Mouse (Mus musculus): Measurements from ENCODE around the gene Ltb. TPM values are rescaled to one million over a fixed set of nuclear protein-coding genes. Genes with fewer than 3 reads are reported as not detected.

Gene Ltb
- total RNA-seq, 2 experiments from 2014 or later = 0.77 to 1.4 TPM

DNA sequence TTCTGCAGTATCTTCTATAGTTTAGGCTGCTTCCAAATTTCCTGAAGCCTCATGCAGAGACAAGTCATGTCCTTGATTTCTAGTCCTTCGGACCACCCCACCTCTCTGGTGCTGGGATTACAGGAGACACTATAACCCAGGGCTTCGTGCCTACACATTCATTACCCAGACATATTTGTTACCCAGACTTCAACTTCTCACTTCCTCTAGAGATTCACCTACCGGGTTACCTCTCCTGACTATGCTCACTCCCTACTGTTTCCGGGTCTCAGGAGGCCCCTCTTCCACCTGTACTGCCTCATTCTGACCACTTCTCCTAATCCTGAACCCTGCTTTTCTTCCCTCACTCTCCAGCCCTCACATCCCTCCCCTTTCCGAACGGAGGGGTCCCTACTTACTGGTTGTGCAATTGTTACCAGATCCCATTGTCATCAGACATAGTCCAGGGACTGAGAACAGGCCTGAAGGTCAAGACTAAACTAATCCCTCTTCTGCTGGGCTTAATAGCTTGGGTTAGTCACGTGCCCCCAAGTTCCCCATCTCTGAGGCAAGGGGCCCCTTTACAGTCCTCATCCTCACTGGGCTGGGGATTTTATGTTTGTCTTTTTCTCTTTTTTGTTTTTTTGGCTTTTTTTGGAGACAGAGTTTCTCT lies 6.2 kb upstream of the Ltb start, which contains the start of gene Lst1:
TSS of gene Lst1 (minus strand) at position 481 of the 652 bp plus-strand sequence.
- no peak for DNase-seq (ENCODE audit: extremely low spot score in 1 of 2, low spot score in 2 of 2)
- intact Hi-C loops (cut with DNase I) = no loop called here

- intact Hi-C loops (cut with DNase I) = no loop called here
- DNase-seq (ENCODE audit: extremely low spot score in 1 of 2, low spot score in 2 of 2) = no peak
These were observed 5.1 kb upstream of the Ltb start for GRCm38 (mm10) chr17:35189186-35189585.

- intact Hi-C loops (cut with DNase I) = no loop called here
- DNase-seq (ENCODE audit: extremely low spot score in 1 of 2, low spot score in 2 of 2) = no peak
These were observed 4.1 kb upstream of the Ltb start for GRCm38 (mm10) chr17:35190096-35190495.

- no peak for DNase-seq (ENCODE audit: extremely low spot score in 1 of 2, low spot score in 2 of 2)
These were observed 2.5 kb upstream of the Ltb start for GRCm38 (mm10) chr17:35191723-35192122.

DNA sequence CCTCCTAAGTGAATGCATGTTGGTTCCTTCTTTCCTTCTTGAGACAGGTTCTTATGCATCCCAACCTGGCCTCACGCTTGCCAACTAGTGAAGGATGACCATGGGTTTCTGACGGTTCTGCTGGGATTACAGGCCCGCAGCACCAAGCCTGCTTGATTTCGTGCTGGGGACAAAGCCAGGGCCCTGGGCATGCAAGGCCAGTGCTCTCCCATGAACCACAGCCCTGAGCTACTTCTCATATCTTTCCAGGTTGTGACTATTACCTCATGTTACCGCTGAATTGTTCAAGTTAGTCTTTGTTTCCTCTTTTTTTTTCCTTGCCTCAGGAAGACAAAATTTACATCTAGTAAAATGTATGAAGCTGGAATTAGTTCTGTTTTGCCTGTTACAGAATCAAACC lies 1.3 kb upstream of the Ltb start:
- DNase-seq (ENCODE audit: extremely low spot score in 1 of 2, low spot score in 2 of 2) = no peak
- intact Hi-C loops (cut with DNase I) = no loop called here

More at GRCm38 (mm10) chr17:35191723-35192122, 2.5 kb upstream of the Ltb start:
- intact Hi-C loops (cut with DNase I) = no loop called here

DNA sequence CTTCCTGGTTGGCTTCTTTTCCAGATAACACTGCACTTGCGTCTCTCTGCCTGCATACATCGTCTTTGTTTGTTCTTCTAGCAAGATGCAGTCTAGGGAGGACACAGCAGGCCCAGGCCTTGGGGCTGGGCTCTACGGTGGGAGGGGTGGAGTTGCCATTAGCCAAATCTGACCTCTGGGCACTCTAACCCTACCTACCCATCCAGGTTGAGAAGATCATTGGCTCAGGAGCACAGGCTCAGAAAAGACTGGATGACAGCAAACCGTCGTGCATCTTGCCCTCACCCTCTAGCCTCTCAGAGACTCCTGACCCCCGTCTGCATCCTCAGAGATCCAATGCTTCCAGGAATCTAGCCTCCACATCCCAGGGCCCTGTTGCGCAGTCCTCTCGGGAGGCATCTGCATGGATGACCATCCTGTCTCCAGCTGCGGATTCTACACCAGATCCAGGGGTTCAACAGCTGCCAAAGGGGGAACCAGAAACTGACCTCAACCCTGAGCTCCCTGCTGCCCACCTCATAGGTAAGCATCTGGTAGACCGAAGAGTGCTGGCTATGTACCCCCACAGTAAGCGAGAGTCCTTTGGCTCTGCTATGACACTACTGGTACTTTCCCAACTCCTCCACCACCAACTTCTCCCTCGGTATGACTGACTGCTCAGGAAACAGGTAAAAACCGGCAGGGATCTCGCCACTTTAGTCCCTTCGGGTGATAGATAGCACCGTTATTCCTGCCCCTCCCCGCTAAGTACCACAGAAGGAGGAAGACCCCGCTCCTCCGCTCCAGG lies 798 bp downstream of the Ltb start:
- intact Hi-C loops (cut with DNase I) = no loop called here
- no peak for DNase-seq (ENCODE audit: extremely low spot score in 1 of 2, low spot score in 2 of 2)

DNA sequence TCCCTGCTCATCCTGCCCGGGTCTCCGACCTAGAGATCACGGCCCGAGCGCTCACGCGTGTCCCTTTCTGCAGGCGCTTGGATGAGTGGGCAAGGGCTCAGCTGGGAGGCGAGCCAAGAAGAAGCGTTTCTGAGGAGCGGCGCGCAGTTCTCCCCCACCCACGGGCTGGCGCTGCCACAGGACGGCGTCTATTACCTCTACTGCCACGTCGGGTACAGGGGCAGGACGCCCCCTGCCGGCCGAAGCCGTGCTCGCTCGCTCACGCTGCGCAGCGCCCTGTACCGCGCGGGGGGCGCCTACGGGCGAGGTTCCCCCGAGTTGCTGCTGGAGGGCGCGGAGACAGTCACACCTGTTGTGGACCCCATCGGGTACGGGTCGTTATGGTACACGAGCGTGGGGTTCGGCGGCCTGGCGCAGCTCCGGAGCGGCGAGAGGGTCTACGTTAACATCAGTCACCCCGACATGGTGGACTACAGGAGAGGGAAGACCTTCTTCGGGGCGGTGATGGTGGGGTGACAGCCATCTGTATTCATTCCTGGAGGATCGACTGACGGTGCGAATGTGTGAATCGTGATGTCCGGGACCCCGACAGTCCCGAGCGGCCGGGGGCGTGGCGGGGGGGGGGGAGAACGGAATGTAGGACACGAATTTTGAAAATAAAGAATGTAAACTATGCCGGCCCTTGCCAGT lies 1.5 kb downstream of the Ltb start:
- intact Hi-C loops (cut with DNase I) = no loop called here
- peak; percentile 70 to 90 for DNase-seq (ENCODE audit: extremely low spot score in 1 of 2, low spot score in 2 of 2)

- intact Hi-C loops (cut with DNase I) = no loop called here
- DNase-seq (ENCODE audit: extremely low spot score in 1 of 2, low spot score in 2 of 2) = no peak
These were observed 2.0 kb downstream of the Ltb start for GRCm38 (mm10) chr17:35196321-35196641.

DNA sequence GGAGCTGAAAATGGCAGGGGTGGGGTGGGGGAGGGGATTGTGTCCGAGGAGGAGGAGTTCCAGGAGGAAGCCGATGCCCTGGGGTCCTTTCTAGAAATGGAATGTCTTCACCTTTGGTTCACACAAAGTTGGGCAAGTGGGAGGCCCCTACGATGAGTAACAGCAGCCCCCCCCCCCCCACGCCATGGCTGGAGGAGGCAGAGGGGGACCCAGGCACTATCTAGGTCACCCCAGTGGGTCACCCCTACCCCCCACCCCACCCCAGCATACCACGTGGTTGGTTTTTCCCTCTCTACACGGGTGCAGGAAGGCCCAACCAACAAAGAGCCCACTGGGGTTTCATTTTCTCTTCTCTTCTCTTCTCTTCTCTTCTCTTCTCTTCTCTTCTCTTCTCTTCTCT lies 2.9 kb downstream of the Ltb start:
- DNase-seq (ENCODE audit: extremely low spot score in 1 of 2, low spot score in 2 of 2) = no peak
- intact Hi-C loops (cut with DNase I) = no loop called here

- no peak for DNase-seq (ENCODE audit: extremely low spot score in 1 of 2, low spot score in 2 of 2)
- intact Hi-C loops (cut with DNase I) = no loop called here
These were observed 3.8 kb downstream of the Ltb start for GRCm38 (mm10) chr17:35198029-35198428.

DNA sequence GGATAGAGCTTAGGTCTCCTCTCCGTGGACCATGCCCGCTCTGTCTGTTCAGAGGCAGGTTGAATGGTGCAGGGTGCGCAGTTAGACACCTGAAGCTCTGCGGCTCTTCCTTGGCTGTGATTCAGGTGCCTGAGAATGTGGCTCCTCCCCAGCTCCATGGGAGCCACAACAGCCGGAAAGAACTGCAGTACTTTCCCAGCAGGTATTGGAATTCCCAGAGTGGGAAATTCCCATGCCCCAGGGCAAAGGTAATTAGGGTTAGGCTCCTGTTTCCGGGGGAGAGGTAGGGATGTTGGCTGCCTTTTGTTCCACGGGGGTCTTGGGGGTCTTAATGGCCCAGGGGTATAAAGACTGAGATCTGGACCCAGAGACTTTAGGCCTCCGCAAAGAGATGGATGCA lies 4.7 kb downstream of the Ltb start:
- intact Hi-C loops (cut with DNase I) = no loop called here
- DNase-seq (ENCODE audit: extremely low spot score in 1 of 2, low spot score in 2 of 2) = no peak

DNA sequence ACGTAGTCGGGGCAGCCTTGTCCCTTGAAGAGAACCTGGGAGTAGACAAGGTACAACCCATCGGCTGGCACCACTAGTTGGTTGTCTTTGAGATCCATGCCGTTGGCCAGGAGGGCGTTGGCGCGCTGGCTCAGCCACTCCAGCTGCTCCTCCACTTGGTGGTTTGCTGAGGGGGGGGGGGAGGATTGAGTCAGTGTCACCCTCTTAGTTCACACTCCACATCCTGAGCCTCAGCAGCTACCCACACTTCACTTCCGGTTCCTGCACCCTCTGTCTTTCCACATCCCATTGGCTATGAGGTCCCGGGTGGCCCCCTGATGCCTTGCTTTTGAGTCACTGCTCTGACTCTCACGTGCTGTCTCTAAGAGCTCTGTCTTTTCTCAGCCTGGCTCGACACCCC lies 6.2 kb downstream of the Ltb start:
- no peak for DNase-seq (ENCODE audit: extremely low spot score in 1 of 2, low spot score in 2 of 2)
- intact Hi-C loops (cut with DNase I) = no loop called here

DNA sequence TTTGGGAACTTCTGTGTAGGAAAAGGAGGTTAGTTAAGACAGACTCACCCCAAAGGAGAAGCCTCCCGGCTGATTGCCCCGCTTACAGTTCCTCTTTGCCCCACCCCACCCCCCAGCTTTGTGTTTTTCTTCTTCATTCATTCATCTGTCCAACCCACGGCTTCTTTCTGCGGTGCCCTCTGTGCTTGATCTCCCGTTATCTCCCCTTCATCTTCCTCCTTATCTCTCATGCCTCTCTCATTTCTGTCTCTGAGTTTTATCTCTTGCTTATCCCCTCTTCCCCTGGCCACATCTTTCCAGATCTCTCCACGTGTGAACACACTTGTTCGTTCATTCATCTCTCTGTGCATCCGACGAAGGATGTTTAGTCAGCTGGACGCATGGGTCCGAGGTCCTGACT lies 6.9 kb downstream of the Ltb start:
- intact Hi-C loops (cut with DNase I) = no loop called here
- DNase-seq (ENCODE audit: extremely low spot score in 1 of 2, low spot score in 2 of 2) = no peak

GRCm38 (mm10) chr17:35201787-35202186 lies 7.5 kb downstream of the Ltb start, which contains the start of gene Tnf:
Tnf (minus strand) TSS chr17:35202007.
- intact Hi-C loops (cut with DNase I) = no loop called here
- peak in 1 of 2 experiments; percentile 58 for DNase-seq (ENCODE audit: extremely low spot score in 1 of 2, low spot score in 2 of 2)

DNA sequence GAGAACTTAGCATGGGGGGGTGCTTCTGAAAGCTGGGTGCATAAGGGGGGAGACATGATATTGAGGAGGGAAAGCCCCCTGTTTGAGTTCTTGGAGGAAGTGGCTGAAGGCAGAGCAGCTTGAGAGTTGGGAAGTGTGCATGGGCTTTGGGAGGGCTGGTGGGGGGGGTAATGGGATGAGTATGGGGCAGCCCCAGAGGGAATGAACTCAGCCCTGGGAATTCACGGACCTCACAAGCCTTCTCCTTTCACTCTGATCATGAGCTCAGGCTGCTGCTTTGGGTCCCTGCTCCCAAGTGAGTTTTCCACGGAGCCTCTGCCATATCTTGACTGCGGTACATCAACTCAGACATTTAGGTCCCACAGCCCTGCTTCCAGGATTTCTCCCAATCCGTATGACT lies 8.2 kb downstream of the Ltb start:
- DNase-seq (ENCODE audit: extremely low spot score in 1 of 2, low spot score in 2 of 2) = no peak
- intact Hi-C loops (cut with DNase I) = no loop called here

GRCm38 (mm10) chr17:35204494-35205379 lies 10.5 kb downstream of the Ltb start, which contains the start of gene Lta:
Lta (minus strand) TSS chr17:35205351.
- intact Hi-C loops (cut with DNase I) = no loop called here

DNA sequence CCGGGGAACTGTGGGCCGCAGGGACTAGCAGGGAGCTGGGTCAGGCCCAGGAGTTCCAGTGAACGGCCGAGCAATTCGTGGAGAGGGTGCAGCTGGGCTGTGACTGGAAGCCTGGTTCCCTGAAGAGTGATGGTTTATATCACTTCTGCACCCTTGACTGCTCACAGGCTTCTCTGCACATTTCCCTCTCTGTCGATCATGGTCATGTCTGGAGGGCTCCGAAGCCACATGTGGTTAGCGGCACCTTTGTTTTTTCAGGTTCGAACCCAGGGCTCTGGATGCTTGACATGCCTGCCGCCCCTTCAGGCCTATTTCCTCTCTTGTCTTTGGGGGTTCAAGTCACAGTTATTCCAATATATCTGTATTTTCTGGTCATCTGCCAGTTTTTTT lies 11.1 kb downstream of the Ltb start:
- no peak for DNase-seq (ENCODE audit: extremely low spot score in 1 of 2, low spot score in 2 of 2)
- intact Hi-C loops (cut with DNase I) = no loop called here

More at GRCm38 (mm10) chr17:35204494-35205379, 10.5 kb downstream of the Ltb start, which contains the start of gene Lta:
- no peak for DNase-seq (ENCODE audit: extremely low spot score in 1 of 2, low spot score in 2 of 2)

- no peak for DNase-seq (ENCODE audit: extremely low spot score in 1 of 2, low spot score in 2 of 2)
- intact Hi-C loops (cut with DNase I) = no loop called here
These were observed 15.7 kb downstream of the Ltb start for GRCm38 (mm10) chr17:35209785-35210535.

Data from left cerebral cortex, postnatal 10 days (tissue).